Mouse (Mus musculus) cerebellum, postnatal 25 days (tissue): ENCODE measurements around the gene Eid2.

ENCODE experiments used
- DNase-seq, 2 experiments: peaks; one replicate each; pipeline ENCODE4 v3.0.0; 2021; ENCODE audit warnings: mixed read lengths in 2 of 2

Gene Eid2

DNA sequence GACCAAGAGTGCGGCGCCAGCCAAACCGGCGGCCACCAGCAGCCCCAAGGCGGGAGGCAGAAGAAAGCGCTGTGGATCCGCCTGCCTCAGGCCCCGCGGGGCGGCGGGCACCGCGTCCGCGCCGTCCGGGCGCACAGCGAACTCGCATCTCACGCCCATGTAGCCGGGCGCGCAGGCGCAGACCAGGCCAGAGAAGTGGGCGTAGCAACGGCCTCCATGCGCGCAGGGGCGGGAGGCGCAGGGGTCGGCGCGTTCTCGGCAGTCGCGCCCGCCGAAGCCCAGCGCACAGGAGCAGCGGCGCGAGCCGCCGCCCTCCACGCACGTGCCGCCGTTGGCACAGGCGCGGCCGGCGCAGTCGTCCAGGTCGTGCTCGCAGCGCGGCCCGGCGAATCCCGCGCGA is 26.8 kb downstream of the Eid2 start:
- peak; percentile 60 to 80 for DNase-seq

DNA sequence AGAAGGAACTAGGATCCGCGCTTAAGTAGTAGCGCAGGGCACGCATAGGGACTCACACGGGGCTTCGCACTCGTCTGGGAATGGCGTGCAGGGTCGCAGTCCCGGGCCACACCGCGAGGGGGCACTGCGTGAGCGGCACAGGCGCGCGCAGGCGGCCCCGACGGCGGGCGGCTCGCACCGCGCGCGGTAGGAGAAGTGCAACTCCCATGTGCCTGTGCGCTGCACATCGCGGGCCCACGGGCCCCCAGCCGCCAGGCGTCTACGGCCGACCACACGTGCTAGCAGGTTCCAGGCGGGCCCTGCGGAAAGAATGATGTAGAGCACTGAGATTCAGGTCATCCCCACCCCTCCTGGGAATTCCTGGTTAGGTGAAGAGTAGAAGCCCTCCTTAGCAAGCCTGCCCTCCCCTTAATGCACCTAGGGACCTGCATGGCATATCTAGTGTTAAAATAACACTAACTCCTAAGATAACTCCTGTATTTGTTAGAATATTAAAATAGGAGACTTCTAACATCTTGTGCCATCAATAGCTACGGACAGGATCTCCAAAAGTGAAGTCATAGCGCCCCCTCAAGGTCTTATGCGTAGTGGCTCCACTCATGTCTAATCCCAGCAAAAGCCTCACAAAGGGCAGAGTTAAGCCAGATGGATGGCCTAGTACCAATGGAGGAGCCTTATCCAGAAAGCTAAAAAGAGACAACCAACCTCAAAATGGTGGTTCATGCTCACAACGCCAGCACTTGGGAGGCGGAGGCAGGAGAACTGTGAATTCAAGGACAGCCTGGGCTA is 31.4 kb downstream of the Eid2 start:
- peak; percentile 49 to 73 for DNase-seq

DNA sequence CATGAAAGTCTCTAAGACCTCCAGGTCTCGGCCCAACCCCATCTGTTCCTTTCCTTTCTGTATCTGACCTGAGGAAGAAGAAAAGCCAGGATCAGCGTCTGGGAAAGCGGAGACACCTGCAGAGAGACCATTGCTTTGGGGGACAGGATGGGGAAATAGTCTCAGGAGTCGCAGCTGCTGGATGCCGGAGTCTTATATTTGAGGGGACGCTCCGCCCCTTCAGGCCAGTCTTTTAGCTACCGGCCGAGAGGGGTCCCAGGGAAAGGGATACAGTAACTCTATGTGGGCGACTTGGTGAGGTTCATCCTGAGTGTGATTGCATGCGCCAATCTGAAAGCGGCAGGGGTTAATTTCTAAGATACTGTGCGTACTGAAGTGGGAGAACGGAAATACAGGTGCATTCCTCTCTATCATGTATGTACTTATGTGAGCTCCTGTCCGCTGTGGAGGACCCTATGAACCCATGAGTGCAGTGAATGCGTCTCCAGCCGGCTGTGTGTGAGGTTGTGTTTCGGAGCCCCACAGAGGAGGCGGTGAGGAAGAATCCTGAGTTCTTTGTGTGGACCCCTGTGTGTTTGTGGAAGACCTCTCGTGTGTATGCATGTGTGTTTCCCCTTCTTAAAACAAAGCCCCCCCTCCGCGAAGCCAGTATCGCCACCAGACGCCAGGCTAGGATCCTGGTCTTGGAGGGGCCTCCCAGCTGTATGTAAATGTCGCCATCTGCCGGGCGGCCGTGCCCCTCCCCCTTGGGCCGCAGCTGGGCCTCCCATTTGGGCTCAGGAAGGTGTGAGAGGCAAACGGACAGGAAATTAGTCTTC is 34.1 kb downstream of the Eid2 start, which contains the start of gene Dll3:
Dll3 (minus strand) TSS at position 623 of the 818 bp plus-strand sequence.
- peak; percentile 38 to 62 for DNase-seq

DNA sequence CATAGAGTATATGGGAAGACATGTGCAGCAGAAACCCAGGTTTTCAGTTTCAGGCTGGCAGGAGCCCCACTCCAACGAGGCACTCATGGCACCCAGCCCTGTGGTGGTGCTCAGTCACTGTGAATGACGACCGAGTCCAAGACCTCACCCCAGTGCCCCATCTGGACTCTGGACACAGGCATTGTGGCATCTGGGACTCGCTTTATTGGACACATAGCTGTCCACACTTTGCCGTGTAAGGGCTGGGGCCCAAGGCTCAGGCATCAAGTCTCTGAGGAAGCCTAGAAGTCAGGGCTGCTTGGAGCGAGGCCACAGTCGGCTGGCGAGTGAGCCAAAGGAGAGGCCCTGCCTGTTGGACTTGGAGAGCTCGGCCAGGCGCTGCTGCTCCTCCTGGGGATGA is 38.0 kb downstream of the Eid2 start:
- peak; percentile 26 to 38 for DNase-seq

DNA sequence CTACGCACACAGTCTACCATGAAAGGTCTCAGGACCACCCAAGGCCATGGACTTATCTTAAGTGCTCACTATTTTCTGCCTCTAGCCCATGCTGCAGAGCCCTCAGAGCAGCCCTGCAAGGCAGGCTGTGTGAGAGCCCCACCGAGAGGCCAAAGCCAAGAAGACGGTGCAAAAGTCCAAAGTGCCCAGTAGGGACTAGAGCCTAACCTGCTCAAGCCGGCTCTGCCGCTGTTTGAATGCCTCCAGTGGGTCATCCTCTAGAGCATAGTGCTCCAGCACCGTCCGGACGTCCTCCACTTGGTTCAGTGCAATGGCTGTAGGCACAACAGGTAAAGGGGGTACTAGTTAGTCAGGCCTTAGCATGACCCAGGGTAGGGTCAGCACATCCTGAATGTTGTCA is 38.5 kb downstream of the Eid2 start:
- no peak for DNase-seq

DNA sequence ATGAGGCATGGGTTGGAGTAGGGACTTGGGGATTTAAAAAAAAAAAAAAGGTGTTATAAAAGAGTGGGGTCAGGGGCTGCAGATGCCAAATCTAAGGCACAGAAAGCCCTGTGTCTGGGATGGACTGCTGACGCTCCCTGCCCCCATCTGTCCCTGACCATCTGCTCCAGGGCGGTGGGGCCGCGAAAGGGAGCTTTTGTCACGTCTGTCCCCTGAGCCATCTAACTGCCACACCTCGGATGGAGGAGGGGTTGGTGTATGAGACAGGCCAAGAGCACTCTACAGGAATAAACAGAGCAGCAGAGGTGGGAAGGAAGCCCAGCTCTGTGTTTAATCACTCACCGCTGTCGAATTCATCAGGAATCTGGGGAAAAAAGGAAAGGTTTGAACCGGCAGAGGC is 42.1 kb downstream of the Eid2 start:
- DNase-seq, result no peak

DNA sequence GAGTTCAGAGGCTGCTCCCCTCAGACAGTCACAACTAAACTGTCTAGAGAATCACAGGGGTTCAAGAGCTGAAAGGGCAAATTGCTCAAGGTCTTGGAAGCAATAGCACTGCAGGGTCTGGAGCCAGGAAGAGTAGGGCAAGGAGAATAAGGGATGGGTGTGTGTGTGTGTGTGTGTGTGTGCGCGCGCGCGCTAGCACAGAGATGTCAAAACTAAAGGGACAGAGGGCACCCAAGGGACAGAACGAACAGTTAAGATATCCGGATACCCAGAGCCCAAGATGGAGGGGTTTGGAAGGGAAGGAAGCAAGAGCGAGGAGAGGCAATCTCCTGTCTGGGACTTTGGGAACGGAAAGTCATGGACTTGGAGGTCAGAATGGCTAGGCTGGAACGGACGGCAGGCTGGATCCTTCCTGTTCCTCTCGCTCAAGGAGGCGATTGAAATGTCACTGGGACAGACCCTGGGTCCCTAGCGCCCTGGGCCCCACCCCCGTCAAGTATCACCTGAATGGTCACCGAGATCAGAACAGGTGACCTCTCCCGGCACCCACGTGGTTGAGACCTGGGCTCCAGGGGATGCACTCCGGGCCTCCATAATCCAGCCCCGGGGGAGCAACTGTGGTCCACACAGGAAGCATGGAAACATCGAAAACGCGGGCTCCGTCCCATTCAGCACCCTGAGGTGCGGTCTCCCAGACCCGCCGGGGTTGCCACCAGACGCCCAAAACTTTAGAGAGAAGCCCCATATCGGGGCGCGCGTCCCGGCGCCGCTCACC is 43.7 kb downstream of the Eid2 start:
- DNase-seq, result no peak

DNA sequence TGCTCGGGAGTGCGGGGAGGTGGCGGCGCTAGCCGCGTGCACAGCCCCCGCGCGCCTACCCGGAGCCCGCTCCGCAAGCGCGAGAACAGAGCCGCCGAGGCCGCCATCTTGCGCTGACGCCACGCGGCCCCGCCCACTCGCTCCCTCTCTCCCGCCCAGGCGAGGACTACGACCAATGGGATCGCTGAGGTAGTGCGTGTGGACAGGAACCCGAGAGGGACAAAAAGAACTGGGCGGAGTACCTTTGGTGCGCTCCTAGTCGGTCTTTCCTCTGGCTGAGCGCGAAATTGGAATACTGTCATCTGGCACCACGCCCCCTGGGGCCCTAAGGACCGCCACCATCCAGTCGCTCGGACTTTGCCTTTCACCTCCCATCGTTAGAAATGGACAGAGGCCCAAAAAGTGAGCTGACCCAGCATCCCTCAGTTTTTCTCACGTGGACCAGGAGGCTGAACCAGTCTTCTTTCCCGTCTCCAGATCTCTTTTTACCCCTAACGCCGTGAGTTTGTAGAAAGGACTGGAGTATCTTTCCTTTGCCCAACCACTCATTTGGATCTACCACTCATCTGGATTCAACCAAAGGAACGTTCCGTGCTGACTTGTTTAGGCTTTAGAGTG is 44.4 kb downstream of the Eid2 start, which contains the start of gene Timm50:
Timm50 (minus strand) TSS at position 147 of the 618 bp plus-strand sequence.
- peak; percentile 99 for DNase-seq

DNA sequence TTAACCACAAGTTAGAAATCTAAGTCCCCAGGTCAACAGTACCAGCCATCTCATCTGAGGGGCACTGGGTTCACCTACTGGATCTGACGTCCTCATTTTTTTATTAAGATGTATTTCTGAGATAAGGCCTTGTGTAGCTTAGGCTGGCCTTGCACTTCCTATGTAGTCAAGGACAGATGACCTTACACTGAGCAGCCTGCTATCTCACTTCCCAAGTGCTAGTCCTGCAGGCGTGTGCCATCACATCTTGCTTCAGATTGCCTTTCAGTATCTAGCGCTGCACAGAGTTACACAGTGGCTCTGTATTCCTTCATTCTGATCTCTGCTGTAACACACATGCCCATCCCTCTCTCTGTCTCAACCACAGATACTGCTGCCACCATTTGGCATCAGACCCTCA is 50.4 kb downstream of the Eid2 start:
- DNase-seq, result no peak

DNA sequence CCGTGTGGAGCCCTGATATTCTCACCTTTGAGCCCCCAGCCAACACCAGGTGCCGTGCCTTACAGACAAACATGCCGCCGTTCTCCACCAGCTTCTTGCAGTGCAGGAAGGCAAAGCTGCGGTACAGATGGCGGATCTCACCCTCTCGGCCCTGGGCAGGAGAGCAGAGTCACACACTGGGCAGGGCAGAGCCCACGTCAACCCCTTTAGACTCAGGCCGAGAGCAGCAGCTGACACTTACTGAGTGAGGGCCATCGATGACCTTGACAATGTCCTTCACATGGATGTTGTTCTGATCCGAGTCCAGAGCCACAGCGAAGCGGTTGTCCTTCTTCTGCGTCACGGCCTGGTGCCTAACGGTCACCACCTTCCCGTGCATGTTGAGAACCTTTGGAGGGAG is 51.0 kb downstream of the Eid2 start:
- DNase-seq, result no peak
